Mouse (Mus musculus) G1E-ER4 (cell line): ENCODE measurements around the gene Eid1. TPM values are rescaled to one million over a fixed set of nuclear protein-coding genes. Genes with fewer than 3 reads are reported as not detected.

ENCODE experiments used
- GATA1 ChIP-seq: IDR thresholded peaks from one replicate; pipeline ENCODE4 v1.8.0; 2012; ENCODE audit warnings: low read length, inconsistent platforms
- polyA plus RNA-seq: library from polyadenylated mRNA; stranded (reverse); fragments of >175 nt; gene quantifications from 2 replicates; pipeline ENCODE4 v1.2.3, GENCODE M21; 2012

Gene Eid1
- not detected in 2 replicates for polyA plus RNA-seq

- no peak for TF ChIP-seq GATA1
These were observed at the start of gene Eid1 for GRCm38 (mm10) chr2:125672957-125673631. Gene Eid1 (plus strand): TSS chr2:125673095.

DNA sequence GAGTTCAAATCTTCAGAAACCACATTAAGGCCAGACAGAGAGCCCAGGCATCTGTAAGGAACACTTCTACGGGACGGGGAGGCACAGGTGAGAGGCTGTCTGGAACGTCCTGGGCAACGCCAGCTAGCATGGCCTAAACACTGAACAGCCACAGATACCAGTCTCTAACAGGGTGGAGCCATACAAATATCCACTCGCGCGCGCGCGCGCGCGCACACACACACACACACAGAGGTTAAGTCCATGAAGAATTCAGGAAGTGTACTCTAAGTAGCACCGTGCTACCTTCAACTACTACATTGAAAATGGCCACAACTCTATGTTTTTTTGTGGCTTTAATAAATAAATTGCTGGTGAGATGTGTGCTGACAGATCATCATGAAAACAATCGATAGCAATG lies 49.7 kb upstream of the Eid1 start:
- no peak for TF ChIP-seq GATA1

DNA sequence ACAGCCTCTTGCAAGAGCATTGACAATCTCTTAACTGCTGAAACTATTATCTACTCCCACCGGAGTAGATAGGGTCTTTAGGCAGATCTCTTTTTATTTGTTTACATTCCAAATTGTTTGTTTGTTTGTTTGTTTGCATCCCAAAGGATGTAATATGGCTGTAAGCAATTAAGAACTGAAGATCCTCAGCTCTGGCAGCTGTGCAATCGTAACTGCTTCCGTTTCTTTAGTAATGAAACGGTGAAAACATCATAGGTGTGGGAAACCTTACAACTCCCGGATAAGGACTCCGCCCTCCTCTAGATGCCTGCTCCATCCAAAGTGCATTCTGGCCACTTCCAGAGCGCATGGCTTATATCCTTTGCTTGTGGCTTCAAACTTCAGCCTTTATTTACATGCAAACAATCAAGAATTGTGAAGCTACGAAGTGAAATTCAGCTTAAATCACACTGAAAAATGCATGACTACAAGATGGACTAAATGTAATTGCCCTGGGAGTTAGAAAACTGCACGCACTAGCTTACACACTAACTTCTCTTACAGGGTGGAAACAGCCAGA lies 48.7 kb upstream of the Eid1 start:
- no peak for TF ChIP-seq GATA1

DNA sequence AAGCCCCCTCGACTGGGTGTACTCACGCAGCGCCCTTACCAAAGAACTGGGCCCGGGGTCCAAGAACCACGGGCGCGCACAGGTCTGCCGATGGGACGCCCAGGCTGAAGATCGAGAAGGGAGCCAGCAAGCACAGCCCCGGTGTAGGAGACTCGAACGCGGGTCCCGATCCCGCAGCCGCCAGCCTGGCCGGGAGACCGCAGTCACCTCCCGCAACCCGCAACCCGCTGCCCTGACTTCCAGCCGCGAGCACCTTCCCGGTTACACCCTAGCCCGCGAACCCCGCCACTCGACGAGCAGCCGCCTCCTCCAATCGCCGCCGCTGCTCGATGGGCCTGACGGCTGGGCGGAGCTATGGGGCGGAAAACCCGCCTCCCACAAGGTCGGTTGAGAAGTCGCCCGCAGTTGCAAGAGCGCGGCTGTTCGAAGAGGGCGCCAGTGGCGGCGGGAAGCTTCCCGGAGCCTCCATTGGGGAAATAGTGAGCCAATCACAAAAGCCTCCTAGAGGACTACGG lies 48.0 kb upstream of the Eid1 start, which contains the start of gene Cep152:
Gene Cep152 (minus strand): TSS at position 277 of the 515 bp plus-strand sequence.
- no peak for TF ChIP-seq GATA1

DNA sequence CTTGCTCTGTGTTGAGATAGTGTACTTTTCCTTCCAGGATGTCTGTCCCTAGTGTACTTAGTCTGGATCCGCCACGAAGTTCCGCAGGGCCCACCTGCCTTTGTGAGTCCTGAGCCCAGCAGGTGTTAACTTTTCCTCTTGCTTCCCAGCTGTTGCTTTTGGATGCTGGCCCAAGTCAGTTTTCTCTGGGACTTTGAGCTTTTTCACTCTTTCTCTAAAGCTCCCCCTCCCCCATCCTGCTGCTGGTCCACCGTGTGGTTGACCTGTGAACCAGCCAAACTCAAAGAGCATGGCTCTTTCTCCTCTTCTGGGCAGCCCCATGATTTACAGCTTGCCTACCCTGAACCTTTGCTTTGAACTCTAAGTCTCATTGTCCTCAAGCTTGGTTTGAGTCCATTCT lies 46.4 kb upstream of the Eid1 start:
- no peak for TF ChIP-seq GATA1

DNA sequence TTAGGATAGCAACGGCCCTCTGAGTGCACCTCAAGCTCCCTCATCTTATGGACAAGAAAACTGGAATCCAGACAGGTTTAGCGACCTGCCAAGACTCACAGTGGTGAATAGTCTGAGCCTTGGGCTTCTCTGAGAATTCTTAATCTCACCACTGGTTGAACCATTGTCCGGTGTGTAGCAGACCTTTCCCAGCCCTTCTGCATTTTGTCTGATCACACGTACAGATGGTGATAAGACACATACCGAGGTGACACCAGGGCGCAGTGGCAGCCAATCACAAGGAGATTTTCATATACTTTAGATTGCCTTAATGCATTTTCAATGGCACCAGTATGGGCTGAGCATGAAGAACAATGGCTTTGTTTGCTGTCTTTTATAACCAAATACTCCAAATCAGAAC lies 44.4 kb upstream of the Eid1 start:
- TF ChIP-seq GATA1: no peak

DNA sequence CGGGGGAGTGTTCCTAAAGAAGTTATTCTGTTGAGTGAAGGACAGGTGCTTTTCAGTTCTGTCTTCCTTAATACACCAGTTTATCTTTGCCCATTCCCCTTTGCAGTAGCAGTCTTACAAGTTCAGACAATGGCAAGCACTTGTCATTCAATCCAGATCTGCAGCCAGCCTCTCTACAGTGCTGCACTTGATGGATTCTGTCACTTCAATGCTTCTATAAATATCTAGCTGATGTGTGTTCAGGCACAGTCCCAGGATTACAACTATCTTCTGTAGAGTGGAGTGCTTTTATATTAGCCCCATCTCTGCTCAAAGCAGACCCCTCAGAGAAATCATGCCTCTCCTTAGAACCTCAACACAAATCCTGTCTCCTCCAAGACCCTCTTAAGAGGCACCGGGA lies 42.9 kb upstream of the Eid1 start:
- TF ChIP-seq GATA1: no peak

- no peak for TF ChIP-seq GATA1
These were observed 35.6 kb upstream of the Eid1 start for GRCm38 (mm10) chr2:125637331-125637730.

DNA sequence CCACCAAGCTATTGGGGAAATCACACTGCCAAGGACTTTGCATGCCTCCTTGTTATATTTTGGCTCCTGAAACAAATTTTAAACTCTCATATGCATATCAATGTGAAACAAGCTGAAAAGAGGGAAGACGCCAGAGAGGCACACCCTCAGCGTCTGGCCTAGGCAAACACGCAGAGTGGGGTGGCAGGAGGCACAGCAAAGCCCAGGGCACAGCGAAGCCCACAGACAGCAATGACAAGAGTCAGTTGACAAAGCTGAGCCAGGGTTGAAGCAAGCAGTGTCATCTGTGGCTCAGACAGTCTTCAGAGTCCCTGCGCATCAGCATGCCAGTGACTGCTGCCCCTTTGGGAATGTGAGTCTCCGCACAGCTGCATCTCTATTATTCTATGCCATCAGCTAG lies 28.0 kb upstream of the Eid1 start:
- no peak for TF ChIP-seq GATA1

DNA sequence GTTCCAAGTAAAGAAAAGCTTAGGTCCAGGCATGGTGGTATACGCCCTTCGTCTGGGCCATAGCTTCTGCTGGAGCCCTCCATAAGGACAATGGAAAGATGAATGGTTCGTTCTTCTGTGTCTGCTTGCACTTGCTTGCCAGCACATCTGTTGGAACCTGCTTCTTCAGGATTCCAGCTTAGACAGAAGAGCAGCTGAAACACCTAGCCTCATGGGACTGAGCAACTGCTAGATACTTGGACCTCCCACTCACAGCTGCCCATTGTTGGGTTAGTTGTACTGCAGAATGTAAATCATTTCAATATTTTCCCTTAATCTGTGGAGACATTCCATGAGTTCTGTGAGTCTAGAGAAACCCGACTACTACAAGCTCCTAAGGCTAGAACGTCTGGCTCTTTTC lies 22.9 kb upstream of the Eid1 start:
- no peak for TF ChIP-seq GATA1

- no peak for TF ChIP-seq GATA1
These were observed 22.0 kb upstream of the Eid1 start for GRCm38 (mm10) chr2:125650742-125651352.

- TF ChIP-seq GATA1: no peak
These were observed 21.3 kb upstream of the Eid1 start for GRCm38 (mm10) chr2:125651563-125651962.

GRCm38 (mm10) chr2:125653286-125653685 lies 19.6 kb upstream of the Eid1 start:
- no peak for TF ChIP-seq GATA1

DNA sequence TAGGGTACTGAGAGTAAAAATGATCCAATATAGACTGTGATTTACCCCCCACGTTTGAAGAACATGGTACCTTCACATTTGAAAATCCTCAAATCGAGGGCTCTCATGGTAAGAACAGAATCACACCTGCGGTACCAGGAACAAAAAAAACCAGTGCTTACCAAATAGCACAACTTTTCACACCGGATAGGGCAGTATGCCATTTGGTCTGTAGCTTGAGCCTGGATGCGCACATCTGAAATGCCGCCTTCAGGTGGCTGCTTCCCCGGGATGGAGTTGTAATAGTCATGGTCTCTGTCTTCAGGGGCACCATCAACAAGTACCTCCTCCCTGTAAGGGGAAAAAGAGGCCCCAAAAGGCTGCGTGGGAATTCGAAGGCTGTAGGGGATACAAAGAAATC lies 17.5 kb upstream of the Eid1 start:
- TF ChIP-seq GATA1: no peak

DNA sequence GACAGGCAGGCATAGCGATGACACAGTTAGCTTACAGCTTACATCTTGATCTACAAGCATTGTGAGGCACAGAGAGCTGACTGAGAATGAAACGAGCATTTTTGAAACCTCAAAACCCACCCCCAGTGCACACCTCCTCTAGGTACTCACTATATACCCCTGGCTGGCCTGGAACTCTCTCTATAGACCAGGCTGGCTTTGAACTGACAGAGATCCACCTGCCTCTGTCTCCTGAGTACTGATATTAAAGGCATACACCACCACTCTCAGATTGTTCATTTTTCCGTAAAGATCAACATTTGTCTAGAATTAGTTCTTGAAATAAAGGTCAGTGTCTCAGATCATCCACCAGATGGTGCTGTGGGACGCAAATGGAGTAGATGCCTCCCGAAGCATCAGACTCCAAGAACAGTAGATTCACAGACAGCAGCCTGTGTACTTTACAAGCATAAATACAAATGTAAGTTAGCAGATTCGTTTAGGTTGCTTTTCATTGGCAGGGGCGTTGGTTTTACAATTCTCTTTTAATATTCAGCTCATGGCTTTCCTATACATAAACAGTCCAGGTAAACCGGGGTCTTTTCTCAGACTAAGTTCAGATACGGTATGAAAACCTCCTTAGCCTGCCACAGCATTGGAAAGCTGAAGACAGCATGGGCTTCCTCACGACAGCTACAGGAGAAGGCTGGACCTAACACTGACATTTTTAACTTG lies 12.9 kb upstream of the Eid1 start:
- no peak for TF ChIP-seq GATA1

- TF ChIP-seq GATA1: no peak
These were observed 12.3 kb upstream of the Eid1 start for GRCm38 (mm10) chr2:125660537-125661130.

DNA sequence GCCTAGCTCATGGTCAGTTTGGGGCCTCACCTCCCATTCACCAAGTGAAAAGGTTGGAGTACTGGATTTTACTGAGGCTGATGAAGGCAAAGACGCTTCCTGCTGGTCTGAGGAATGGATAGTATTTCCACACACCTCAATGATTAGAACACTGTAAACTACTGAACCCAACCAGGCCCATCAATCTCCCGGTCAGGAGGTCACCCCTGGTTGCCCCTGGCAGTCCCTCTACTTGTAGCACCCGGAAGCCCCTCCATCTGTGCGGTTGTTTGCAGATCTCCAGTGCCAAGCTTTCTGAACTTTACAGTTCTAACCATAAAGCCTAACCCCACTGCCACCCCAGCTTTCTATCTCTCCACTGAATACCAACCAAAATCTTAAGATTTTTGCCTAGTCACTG lies 11.7 kb upstream of the Eid1 start:
- no peak for TF ChIP-seq GATA1
